Mouse (Mus musculus): ENCODE measurements around the gene Ddx24.

GRCm38 (mm10) chr12:103362336-103362735, 63.3 kb downstream of the Ddx24 start:
- TF ChIP-seq CTCF (IDR thresholded peaks at IDR 0.05; ENCODE audit: borderline replicate concordance, control insufficient read depth, extremely low read depth, insufficient read depth, low read length, poor library complexity), result no peak
- TF ChIP-seq POLR2A (IDR thresholded peaks at IDR 0.05; ENCODE audit: control insufficient read depth, extremely low read depth, insufficient read depth, low read length, poor library complexity), result no peak
